Mouse (Mus musculus) lung, adult 2 months (tissue): Measurements from ENCODE around the gene Ablim1.

ENCODE experiments used
- CTCF ChIP-seq: fragments of 200-500 bp; IDR thresholded peaks from 2 replicates; pipeline ENCODE4 v1.5.1; 2011; ENCODE audit warnings: mild to moderate bottlenecking, low read length, control low read depth; ENCODE audit not compliant: insufficient read depth
- POLR2A ChIP-seq: fragments of 200-500 bp; IDR thresholded peaks from 2 replicates; pipeline ENCODE4 v1.6.1; 2011; ENCODE audit warnings: low read depth, mild to moderate bottlenecking, control low read depth, low read length, borderline replicate concordance; ENCODE audit errors: extremely low read depth

DNA sequence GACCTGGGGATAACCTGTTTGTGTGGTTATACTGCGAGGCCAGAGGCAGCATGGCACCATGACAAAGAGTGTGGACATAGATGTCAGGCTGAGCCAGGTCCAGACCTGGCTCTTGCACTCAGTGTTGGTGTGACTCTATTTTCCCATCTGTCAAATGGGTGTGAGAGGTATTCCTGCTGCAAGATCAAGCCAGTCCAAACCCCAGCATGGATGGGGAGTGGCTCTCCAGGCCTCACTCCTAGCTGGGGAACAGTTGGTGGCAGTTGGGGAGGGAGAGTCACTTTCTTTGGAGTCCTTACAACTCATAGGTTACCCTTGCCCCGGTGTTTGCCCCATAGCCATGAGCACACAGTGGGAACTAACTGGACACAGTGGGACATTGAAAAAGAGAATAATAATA, 103.8 kb downstream of the Ablim1 start:
- no peak for TF ChIP-seq CTCF
- TF ChIP-seq POLR2A = no peak
